Comparison of ENCODE assay signal across 27 mouse cellular contexts in the genomic region with DNA sequence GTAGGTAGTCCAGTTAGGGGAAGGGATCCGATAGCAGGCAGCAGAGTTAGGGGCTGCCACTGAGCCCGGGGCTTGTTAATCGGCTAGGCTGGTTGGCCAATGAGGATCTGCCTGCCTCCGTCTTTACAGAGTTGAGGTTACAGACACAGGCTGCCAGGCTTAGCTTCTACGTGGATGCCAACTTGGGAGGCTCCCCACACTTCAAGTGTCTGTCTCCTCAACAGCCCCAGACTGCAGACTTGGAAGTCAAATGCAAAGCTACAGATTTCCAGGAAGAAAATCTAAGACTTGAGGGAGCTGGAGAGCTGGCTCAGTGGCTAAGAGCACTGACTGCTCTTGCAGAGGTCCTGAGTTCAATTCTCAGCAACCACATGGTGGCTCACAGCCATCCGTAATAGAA. TPM values are rescaled to one million over a fixed set of nuclear protein-coding genes. Genes with fewer than 3 reads are reported as not detected.
"Had no signal": no experiment of that assay in that cellular context is flagged by ENCODE, and none has a peak within 500 bp of the region (broad histone marks: within the 10 kb centered on the region; RNA-seq: fewer than 3 reads in every experiment).

No protein-coding gene starts in this region.

- H3K4me3 ChIP-seq: heart, adult 2 months; heart, embryonic 13.5 days; heart, embryonic 15.5 days; hindbrain, embryonic 13.5 days; hindbrain, embryonic 15.5 days; kidney, embryonic 15.5 days; limb, embryonic 13.5 days; limb, embryonic 15.5 days; liver, embryonic 12.5 days had no signal

- H3K36me3 ChIP-seq: heart, embryonic 13.5 days; heart, embryonic 15.5 days; hindbrain, embryonic 13.5 days; hindbrain, embryonic 15.5 days; kidney, embryonic 15.5 days; limb, embryonic 13.5 days; limb, embryonic 15.5 days; liver, embryonic 12.5 days had no signal

- H3K9ac ChIP-seq: heart, embryonic 13.5 days; heart, embryonic 15.5 days; hindbrain, embryonic 13.5 days; hindbrain, embryonic 15.5 days; kidney, embryonic 15.5 days; limb, embryonic 13.5 days; limb, embryonic 15.5 days; liver, embryonic 12.5 days; liver, embryonic 14.5 days had no signal

- H3K4me1 ChIP-seq: heart, embryonic 13.5 days; heart, embryonic 15.5 days; hindbrain, embryonic 13.5 days; hindbrain, embryonic 15.5 days; limb, embryonic 15.5 days; liver, embryonic 12.5 days had no signal

- H3K9me3 ChIP-seq: heart, embryonic 13.5 days; heart, embryonic 15.5 days; hindbrain, embryonic 13.5 days; hindbrain, embryonic 15.5 days; kidney, embryonic 15.5 days; limb, embryonic 13.5 days; limb, embryonic 15.5 days; liver, embryonic 12.5 days had no signal

- H3K4me2 ChIP-seq: heart, embryonic 11.5 days; heart, embryonic 13.5 days; heart, embryonic 15.5 days; hindbrain, embryonic 13.5 days; hindbrain, embryonic 15.5 days; kidney, embryonic 15.5 days; limb, embryonic 13.5 days; limb, embryonic 15.5 days; liver, embryonic 12.5 days had no signal

- H3K27ac ChIP-seq: heart, adult 2 months; heart, embryonic 13.5 days; heart, embryonic 15.5 days; hindbrain, embryonic 13.5 days; hindbrain, embryonic 15.5 days; hindbrain, postnatal 0 days; kidney, embryonic 15.5 days; kidney, postnatal 0 days; limb, embryonic 13.5 days; limb, embryonic 15.5 days; liver, embryonic 12.5 days; liver, embryonic 14.5 days had no signal

- DNase-seq: gastrocnemius, postnatal 14 days; gastrocnemius, postnatal 36 days; heart, adult 11 months; heart, adult 2 months; heart, postnatal 14 days; heart, postnatal 36 days; kidney, adult 11 months; kidney, adult 2 months; kidney, adult 9 months; kidney, postnatal 14 days; kidney, postnatal 36 days; layer of hippocampus, adult 9-11 months; layer of hippocampus, postnatal 36 days; left cerebral cortex, postnatal 4 days had no signal

- H3K27me3 ChIP-seq: heart, embryonic 13.5 days; heart, embryonic 15.5 days; hindbrain, embryonic 13.5 days; hindbrain, embryonic 15.5 days; kidney, embryonic 15.5 days; limb, embryonic 13.5 days; limb, embryonic 15.5 days; liver, embryonic 12.5 days had no signal

- ATAC-seq: hindbrain, postnatal 0 days; intestine, embryonic 16.5 days; liver, embryonic 12.5 days had no signal

RNA-seq across cellular contexts. Expression of gene Card11, which starts 39.6 kb away (rescaled TPM):
- total RNA-seq: hindbrain, postnatal 0 days had no signal
